Mouse (Mus musculus): ENCODE results near the gene Ctla4. TPM values are rescaled to one million over a fixed set of nuclear protein-coding genes. Genes with fewer than 3 reads are reported as not detected.

Ctla4 gene
- total RNA-seq, 1 experiment from 2014 or later: 12.5 TPM

- no peak for ATAC-seq (replicated peaks; ENCODE audit: insufficient number of reproducible peaks, low FRiP score, low TSS enrichment, poor library complexity, severe bottlenecking)
Measured at GRCm38 (mm10) chr1:60909746-60910145, 22.9 kb downstream of the Ctla4 start.

GRCm38 (mm10) chr1:60910796-60911195 is 24.0 kb downstream of the Ctla4 start:
- no peak for ATAC-seq (replicated peaks; ENCODE audit: insufficient number of reproducible peaks, low FRiP score, low TSS enrichment, poor library complexity, severe bottlenecking)

- ATAC-seq (replicated peaks; ENCODE audit: insufficient number of reproducible peaks, low FRiP score, low TSS enrichment, poor library complexity, severe bottlenecking): no peak
Measured at GRCm38 (mm10) chr1:60911631-60912030, 24.8 kb downstream of the Ctla4 start.

- ATAC-seq (replicated peaks; ENCODE audit: insufficient number of reproducible peaks, low FRiP score, low TSS enrichment, poor library complexity, severe bottlenecking): no peak
Measured at GRCm38 (mm10) chr1:60913305-60913704, 26.5 kb downstream of the Ctla4 start.

DNA sequence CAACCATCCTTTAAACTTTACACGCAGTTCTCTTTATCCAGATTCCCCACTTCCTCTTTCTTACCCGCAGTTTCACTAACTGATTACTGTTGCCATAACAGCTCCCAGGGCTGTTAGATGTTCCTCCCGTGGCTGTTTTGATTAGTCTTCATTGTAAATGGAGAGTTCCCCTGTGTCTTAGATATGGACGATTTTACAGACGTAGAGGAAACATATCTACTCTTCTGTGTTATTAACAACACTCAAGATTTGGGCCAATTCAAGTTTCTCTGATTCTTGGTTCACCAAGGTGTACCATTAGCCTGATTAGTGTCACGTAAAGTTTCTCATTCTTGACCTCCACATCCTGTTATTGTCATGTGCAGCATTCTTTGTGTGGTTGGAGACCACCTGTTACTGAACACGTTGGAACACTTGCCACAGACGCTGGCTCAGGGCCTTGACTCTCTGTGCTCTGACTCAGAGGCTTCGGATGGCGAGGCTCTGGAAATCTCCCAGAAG is 29.5 kb downstream of the Ctla4 start:
- peak; percentile 43; the same call in 1 of the 2 replicates for ATAC-seq (replicated peaks; ENCODE audit: insufficient number of reproducible peaks, low FRiP score, low TSS enrichment, poor library complexity, severe bottlenecking)

- no peak for ATAC-seq (replicated peaks; ENCODE audit: insufficient number of reproducible peaks, low FRiP score, low TSS enrichment, poor library complexity, severe bottlenecking)
Measured at GRCm38 (mm10) chr1:60920493-60921355, 33.9 kb downstream of the Ctla4 start.

- no peak for ATAC-seq (replicated peaks; ENCODE audit: insufficient number of reproducible peaks, low FRiP score, low TSS enrichment, poor library complexity, severe bottlenecking)
Measured at GRCm38 (mm10) chr1:60929036-60929435, 42.2 kb downstream of the Ctla4 start.

DNA sequence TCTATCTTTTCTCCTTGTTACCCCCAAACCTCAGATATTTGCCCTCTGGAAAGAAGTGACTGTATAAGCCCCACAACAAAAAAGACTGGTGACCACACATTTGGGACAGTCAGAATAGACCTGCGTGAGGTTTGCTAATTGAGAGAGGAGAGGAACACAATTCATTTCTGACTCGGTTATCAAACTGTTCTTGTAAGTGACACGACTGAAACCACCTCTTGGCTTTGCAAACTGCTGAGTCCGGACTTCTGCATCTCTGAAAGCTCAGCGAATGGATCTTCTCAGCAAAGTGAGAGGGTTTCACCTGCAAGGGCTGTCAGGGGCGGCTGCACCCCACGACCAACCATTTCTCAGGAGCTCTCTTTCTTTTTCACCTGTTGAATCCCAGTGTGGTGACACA is 43.6 kb downstream of the Ctla4 start:
- no peak for ATAC-seq (replicated peaks; ENCODE audit: insufficient number of reproducible peaks, low FRiP score, low TSS enrichment, poor library complexity, severe bottlenecking)

GRCm38 (mm10) chr1:60935968-60936581 is 49.3 kb downstream of the Ctla4 start:
- no peak for ATAC-seq (replicated peaks; ENCODE audit: insufficient number of reproducible peaks, low FRiP score, low TSS enrichment, poor library complexity, severe bottlenecking)

- ATAC-seq (replicated peaks; ENCODE audit: insufficient number of reproducible peaks, low FRiP score, low TSS enrichment, poor library complexity, severe bottlenecking): 0 out of 2 replicates have a peak, but pooled peaks have one; percentile 45
Measured at GRCm38 (mm10) chr1:60936963-60937711, 50.3 kb downstream of the Ctla4 start.

- no peak for ATAC-seq (replicated peaks; ENCODE audit: insufficient number of reproducible peaks, low FRiP score, low TSS enrichment, poor library complexity, severe bottlenecking)
Measured at GRCm38 (mm10) chr1:60938256-60938655, 51.5 kb downstream of the Ctla4 start.

- ATAC-seq (replicated peaks; ENCODE audit: insufficient number of reproducible peaks, low FRiP score, low TSS enrichment, poor library complexity, severe bottlenecking): no peak
Measured at GRCm38 (mm10) chr1:60938974-60939373, 52.2 kb downstream of the Ctla4 start.

GRCm38 (mm10) chr1:60940023-60940422 is 53.2 kb downstream of the Ctla4 start:
- ATAC-seq (replicated peaks; ENCODE audit: insufficient number of reproducible peaks, low FRiP score, low TSS enrichment, poor library complexity, severe bottlenecking): no peak

- no peak for ATAC-seq (replicated peaks; ENCODE audit: insufficient number of reproducible peaks, low FRiP score, low TSS enrichment, poor library complexity, severe bottlenecking)
Measured at GRCm38 (mm10) chr1:60940620-60941019, 53.8 kb downstream of the Ctla4 start.

DNA sequence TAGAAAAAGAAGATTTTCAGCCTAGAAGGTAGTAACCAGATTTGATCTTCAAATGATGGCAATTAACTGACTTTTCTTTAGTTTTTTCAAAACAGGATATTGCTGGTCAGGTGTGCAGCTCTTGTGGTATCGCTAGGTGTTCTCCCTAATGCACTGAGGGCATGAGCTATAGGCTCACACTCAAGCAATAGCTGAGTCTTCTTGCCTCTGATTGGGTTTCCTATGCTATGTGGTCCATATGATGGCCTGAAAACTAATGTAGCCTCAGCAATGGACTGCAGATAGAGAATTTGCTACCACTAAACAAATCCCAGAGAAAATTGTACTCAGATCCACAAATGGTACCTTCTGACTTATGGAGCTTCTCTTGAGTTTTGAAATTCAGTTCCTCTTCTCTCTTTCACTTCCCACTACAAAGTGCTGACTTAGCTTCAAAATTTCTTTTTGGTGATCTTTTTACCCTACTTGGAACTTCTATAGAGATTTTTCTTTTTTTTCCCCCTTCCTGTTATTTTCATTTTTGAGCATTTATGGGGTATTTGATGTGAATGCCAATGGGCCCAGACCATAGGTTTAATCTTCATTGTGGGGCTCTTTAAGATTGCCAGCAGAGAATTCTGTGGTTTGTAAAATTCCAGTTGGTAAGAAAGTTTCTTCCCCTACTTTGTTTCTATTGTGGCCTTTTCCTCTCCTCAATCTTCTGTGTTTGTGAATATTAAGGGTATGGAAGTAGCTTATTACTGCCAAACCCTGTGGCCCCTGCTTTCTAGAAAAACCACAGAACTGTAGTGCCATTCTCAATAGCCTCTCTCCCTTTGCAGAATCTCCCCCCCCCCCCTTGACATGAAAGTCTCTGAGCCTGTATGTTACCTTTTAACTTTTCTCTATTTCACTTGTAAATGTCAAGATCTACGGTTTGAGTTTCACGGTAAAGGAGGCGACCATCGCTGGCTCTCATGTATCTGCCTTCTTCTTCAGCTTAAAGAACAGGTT is 54.6 kb downstream of the Ctla4 start:
- ATAC-seq (replicated peaks; ENCODE audit: insufficient number of reproducible peaks, low FRiP score, low TSS enrichment, poor library complexity, severe bottlenecking): peak; percentile 63; the same call in 1 of the 2 replicates

DNA sequence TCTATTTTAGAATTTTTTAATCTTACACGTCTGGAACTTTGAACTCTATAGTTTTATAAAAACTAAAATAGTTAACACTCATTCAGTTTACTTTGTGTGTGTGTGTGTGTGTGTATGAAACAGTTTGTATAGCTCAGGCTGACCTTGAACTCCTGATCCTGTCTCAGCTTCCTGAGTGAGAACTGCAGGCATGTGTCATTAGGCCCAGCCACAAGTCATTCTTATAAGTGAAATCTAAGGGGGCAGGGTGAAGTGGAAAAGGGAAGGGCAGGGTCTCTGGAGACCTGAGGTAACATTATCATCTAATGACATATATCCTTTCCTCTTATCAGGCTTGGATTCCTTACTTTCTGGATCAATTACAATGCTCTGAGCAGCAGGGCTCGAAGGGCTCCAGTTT is 56.1 kb downstream of the Ctla4 start:
- ATAC-seq (replicated peaks; ENCODE audit: insufficient number of reproducible peaks, low FRiP score, low TSS enrichment, poor library complexity, severe bottlenecking): no peak

DNA sequence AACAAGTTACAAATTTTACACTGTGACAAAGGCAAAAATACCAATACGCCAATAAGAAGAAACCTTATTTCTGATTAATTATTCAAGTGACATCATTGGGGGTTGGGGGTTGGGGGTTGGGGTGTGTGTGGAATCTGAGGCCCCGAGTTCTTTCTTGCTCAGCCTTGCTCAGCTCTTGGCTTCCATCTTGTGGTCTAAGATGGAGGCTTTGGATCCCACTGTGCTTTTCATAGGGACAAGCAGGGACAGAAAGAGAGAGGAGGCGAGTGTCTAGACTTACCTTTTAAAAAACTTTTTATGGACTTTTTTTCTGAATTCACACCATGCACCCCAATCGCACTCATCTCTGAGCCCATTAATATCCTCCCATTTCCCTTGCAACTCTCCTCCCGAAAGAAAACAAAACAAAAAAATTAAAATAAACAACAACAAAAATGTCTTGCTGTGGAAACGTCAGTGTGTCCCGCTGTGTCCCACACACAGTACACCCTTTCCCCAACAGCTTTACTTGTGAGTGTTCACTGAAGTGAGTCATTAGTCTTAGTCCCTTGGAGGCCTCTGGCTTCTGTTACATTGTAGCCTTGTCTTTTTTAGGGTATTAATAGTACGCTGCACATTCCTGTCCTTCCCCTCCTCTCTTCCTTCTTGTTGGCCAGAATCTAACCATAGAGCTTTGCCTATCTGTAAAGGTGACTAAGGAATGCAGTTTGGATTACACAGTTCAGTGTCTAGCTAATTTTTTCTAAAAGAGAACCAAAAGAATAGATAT is 59.0 kb downstream of the Ctla4 start:
- ATAC-seq (replicated peaks; ENCODE audit: insufficient number of reproducible peaks, low FRiP score, low TSS enrichment, poor library complexity, severe bottlenecking): no peak
